Mouse (Mus musculus) hindbrain, embryonic 11.5 days (tissue): Measurements from ENCODE around the gene Adtrp. TPM values are rescaled to one million over a fixed set of nuclear protein-coding genes. Genes with fewer than 3 reads are reported as not detected.

Experiments used
- ATAC-seq: fragments of 200-750 bp; cut with Nextera tagmentation; 2 replicates; pipeline ENCODE4 v1.8.0; 2017; ENCODE audit warnings: mild to moderate bottlenecking, moderate TSS enrichment, moderate library complexity; ENCODE audit not compliant: low FRiP score
- DNase-seq: peaks from one replicate; pipeline ENCODE4 v3.0.0-alpha.2; 2015; ENCODE audit warnings: low spot score
- H3K27ac ChIP-seq: fragments of 300-500 bp; sonication (generic); 2 replicates; pipeline ENCODE4 v1.5.1; 2014; ENCODE audit warnings: mild to moderate bottlenecking, low read depth, low read length
- H3K27me3 ChIP-seq: fragments of 300-500 bp; sonication (generic); 2 replicates; pipeline ENCODE4 v1.6.1; 2014; ENCODE audit warnings: mild to moderate bottlenecking, low read length, moderate library complexity, mixed read lengths; ENCODE audit not compliant: control insufficient read depth, insufficient read depth
- H3K36me3 ChIP-seq: fragments of 300-500 bp; sonication (generic); 2 replicates; pipeline ENCODE4 v1.6.1; 2014; ENCODE audit warnings: mild to moderate bottlenecking, low read length, moderate library complexity, mixed read lengths; ENCODE audit not compliant: control insufficient read depth, insufficient read depth
- H3K4me1 ChIP-seq: fragments of 300-500 bp; sonication (generic); replicated peaks from 2 replicates; pipeline ENCODE4 v1.6.1; 2014; ENCODE audit warnings: low read length, mixed read lengths; ENCODE audit not compliant: control insufficient read depth, insufficient read depth
- H3K4me2 ChIP-seq: fragments of 300-500 bp; sonication (generic); replicated peaks from 2 replicates; pipeline ENCODE4 v1.6.1; 2014; ENCODE audit warnings: mild to moderate bottlenecking, low read depth, low read length
- H3K4me3 ChIP-seq: fragments of 300-500 bp; sonication (generic); 2 replicates; pipeline ENCODE4 v1.5.1; 2014; ENCODE audit warnings: low read depth, low read length
- H3K9ac ChIP-seq: fragments of 300-500 bp; sonication (generic); 2 replicates; pipeline ENCODE4 v1.6.1; 2014; ENCODE audit warnings: low read depth, low read length
- H3K9me3 ChIP-seq: fragments of 300-500 bp; sonication (generic); 2 replicates; pipeline ENCODE4 v1.6.1; 2016; ENCODE audit warnings: low read length; ENCODE audit not compliant: control insufficient read depth
- WGBS: fragments of 180-500 bp; shearing (Covaris S2); extraction: QIAGEN DNeasy Blood & Tissue Kit; methylation state at CpG from one replicate; pipeline ENCODE4 v1.1.7; 2014; 5-methylcytosine and 5-hydroxymethylcytosine counted together
- polyA plus RNA-seq: library from polyadenylated mRNA; unstranded; fragments of >200 nt; fragmentation: Nextera tagmentation; extraction: Ambion mirVana; gene quantifications from 2 replicates; pipeline ENCODE4 v1.2.1, GENCODE M21; 2014

Adtrp gene
- polyA plus RNA-seq, 1 experiment from 2014 or later: not detected

DNA sequence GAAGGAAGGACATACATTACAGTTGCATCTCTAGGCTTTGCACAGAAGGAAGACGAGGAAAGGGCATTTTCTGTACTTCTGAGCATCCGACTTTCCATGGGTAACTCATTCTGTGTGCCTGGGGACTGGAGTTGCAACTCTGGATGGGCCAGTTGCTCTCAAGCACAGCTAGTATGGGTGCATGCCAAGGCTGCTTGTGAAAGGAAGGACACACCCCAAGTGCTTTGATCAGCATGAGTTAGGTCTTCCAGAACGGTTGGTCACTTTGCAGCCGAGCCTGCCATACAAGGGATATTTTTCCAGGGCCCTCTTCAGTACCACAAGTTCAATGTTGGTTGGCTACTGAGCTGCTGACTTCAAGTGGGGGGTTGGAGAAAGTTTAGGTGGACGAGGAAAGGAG lies 968 bp downstream of the Adtrp start:
- H3K9ac ChIP-seq: no peak overlapping the region
- no peaks in the 10 kb centered on the region for H3K36me3 ChIP-seq
- H3K4me1 ChIP-seq: no peaks in the 10 kb centered on the region
- no peak overlapping the region for H3K4me2 ChIP-seq
- no peak overlapping the region for H3K4me3 ChIP-seq
- H3K27me3 ChIP-seq: no peaks in the 10 kb centered on the region
- no peak overlapping the region for H3K27ac ChIP-seq
- ATAC-seq (no peak), DNase-seq (no peak)
- no peaks in the 10 kb centered on the region for H3K9me3 ChIP-seq
- WGBS: 89% methylated on average over 5 of the region's 5 CpGs

DNA sequence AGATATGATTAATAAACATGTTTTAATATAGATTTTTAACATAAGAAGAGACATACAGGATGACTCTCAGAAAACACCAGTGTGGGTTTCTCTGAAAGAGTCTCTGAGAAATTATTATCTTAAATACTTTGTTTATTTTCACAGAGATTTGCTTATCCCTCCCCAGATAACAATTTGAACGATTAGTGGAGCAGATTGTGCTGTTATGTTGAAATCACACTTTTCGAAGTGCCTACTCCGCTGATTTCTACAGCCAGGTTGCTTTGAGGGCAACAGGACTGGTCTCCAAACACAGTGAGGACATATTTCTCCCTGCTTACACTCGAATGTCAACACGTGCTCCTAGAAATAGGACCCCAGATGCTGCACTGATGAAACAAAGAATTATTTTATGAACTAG lies 2.5 kb downstream of the Adtrp start:
- H3K9ac ChIP-seq: no peak overlapping the region
- H3K36me3 ChIP-seq: no peaks in the 10 kb centered on the region
- no peak overlapping the region for H3K27ac ChIP-seq
- ATAC-seq: no peak
- no peak overlapping the region for H3K4me3 ChIP-seq
- no peaks in the 10 kb centered on the region for H3K27me3 ChIP-seq
- H3K4me1 ChIP-seq: no peaks in the 10 kb centered on the region
- no peak overlapping the region for H3K4me2 ChIP-seq
- 92% methylated on average over 5 of the region's 5 CpGs for WGBS
- no peaks in the 10 kb centered on the region for H3K9me3 ChIP-seq
- DNase-seq: no peak

DNA sequence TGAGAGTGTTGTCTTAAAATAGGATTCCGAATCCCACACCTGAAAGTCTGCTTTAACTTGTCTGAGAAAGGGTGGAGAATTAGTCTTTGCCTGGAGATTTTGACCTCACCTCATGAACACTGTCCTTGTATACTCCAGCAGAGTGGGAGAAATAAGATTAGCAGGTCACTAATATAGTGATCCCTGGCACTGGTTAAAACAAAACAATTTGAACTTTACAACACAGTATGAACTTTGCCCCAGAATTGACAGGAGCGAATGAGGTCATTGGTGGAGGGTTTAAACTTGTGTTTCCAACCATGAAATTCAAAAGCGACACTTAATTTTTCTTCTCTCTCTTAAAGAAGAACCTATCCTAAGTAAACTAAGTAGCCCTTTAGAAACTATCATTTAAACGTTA lies 3.4 kb downstream of the Adtrp start:
- Histone ChIP-seq H3K4me1 (no peaks in the 10 kb centered on the region), H3K27me3 (no peaks in the 10 kb centered on the region), H3K4me3 (no peak overlapping the region), H3K9me3 (no peaks in the 10 kb centered on the region), H3K9ac (no peak overlapping the region), H3K36me3 (no peaks in the 10 kb centered on the region), H3K27ac (no peak overlapping the region), H3K4me2 (no peak overlapping the region)
- WGBS: 85% methylated on average over 4 of the region's 4 CpGs
- DNase-seq (no peak), ATAC-seq (no peak)

DNA sequence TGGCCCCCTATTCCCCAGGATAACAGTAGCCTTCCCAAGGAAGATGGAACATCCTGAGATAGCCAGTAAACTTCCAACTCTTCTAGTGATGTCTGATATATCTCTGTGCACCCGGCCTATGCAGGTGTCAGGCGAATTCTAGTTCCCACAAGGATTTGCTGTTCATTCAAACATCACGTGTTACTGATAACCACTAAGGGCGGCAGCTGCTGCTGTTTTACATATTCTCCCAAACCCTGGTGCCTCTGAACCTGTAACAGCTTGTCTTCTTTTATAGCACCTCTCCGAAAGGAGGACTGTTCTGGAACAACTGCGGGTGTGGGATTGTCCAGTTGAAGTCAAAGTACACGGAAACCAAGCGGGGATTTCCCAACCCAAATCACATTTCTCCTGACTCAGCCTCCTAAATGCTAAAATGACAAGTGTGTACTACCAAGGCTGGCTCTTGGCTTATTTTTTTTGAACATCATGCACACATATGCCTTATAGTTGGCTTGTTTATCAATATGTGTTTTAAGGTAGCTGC lies 13.8 kb downstream of the Adtrp start:
- ATAC-seq (no peak), DNase-seq (no peak)
- H3K36me3 ChIP-seq: no peaks in the 10 kb centered on the region
- H3K27me3 ChIP-seq: no peaks in the 10 kb centered on the region
- H3K4me3 ChIP-seq: no peak overlapping the region
- H3K9ac ChIP-seq: no peak overlapping the region
- H3K9me3 ChIP-seq: no peaks in the 10 kb centered on the region
- no peak overlapping the region for H3K27ac ChIP-seq
- H3K4me1 ChIP-seq: no peaks in the 10 kb centered on the region
- no peak overlapping the region for H3K4me2 ChIP-seq
- 95% methylated on average over 8 of the region's 8 CpGs for WGBS

DNA sequence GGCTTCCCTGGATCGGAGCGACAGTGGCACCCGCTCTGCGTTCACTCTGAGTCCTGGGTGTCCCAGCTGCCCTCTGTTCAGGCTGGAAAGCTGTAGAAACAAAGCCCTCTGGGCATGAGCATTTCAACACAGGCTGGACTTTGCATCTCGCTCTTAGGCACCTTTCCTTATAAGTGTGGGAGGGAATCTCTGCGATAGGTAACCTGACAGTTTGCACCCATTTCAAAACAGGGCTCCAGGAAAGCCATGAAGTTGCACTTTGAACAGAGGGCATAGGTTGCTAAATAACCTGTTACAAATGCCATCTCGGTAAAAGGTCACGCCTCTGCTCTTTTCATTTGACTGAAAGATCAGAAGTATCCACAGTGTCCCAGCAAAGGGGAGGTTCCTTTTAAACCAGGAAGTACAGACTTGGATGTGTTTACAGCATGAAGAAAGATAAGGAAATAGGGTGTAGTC lies 19.2 kb downstream of the Adtrp start:
- no peak overlapping the region for H3K4me3 ChIP-seq
- H3K4me2 ChIP-seq: no peak overlapping the region
- H3K36me3 ChIP-seq: no peaks in the 10 kb centered on the region
- 93% methylated on average over 8 of the region's 8 CpGs for WGBS
- DNase-seq (no peak), ATAC-seq (no peak)
- no peaks in the 10 kb centered on the region for H3K9me3 ChIP-seq
- H3K27ac ChIP-seq: no peak overlapping the region
- H3K9ac ChIP-seq: no peak overlapping the region
- H3K4me1 ChIP-seq: no peaks in the 10 kb centered on the region
- H3K27me3 ChIP-seq: no peaks in the 10 kb centered on the region

DNA sequence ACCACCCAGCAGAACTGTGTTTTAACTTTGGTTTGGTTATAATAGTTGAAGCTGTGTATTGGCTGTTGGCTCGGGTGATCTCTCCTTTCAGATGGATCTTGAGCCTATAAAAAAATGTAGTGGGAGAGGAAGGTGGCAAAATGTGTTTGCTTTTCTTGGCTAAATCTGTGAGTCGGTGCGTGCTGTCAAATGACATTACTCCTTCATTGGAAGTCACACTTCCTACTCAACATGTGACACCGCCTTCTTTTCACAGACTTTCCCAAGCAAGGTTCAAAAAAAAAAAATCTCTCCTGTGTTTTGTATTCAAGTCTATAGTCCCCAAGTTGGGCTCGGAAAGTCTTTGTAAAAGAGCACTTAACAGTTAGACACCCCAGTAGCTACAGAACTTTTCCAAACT lies 19.9 kb downstream of the Adtrp start:
- Histone ChIP-seq H3K9ac (no peak overlapping the region), H3K9me3 (no peaks in the 10 kb centered on the region), H3K4me3 (no peak overlapping the region), H3K4me1 (no peaks in the 10 kb centered on the region), H3K27ac (no peak overlapping the region), H3K27me3 (no peaks in the 10 kb centered on the region), H3K36me3 (no peaks in the 10 kb centered on the region), H3K4me2 (no peak overlapping the region)
- no peak for DNase-seq
- WGBS: 97% methylated on average over 5 of the region's 5 CpGs
- no peak for ATAC-seq

DNA sequence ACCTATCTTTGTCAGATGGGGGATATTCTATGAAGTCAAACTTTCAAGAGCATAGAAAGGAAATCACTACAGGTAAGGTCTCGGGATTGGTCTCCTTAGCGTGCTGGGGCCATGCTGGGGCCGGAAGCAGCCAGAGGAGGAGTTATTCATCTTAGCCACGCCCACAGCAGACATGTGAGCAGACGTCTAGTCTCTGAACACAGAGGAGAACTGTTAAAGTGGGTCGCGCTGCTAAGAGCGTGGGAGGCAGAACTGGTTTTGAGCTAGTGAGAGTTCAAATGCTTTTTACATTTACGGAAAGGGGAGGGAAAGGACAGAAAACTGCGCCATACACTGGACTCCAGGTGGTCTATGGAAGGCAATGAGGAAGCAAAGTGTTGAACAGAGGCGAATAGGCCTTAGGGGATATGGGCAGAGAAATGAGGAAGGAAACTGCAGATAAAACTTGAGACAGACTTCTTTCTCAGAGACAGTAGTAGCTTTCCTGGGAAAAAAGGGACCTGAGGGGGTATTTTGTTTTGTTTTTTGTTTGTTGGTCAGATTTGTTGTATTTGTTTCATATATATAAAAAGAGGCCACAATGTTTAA lies 22.0 kb downstream of the Adtrp start:
- H3K4me2 ChIP-seq: no peak overlapping the region
- WGBS: 74% methylated on average over 11 of the region's 11 CpGs
- no peaks in the 10 kb centered on the region for H3K27me3 ChIP-seq
- no peak overlapping the region for H3K27ac ChIP-seq
- no peak overlapping the region for H3K4me3 ChIP-seq
- ATAC-seq: no peak
- no peak overlapping the region for H3K9ac ChIP-seq
- DNase-seq: no peak
- H3K9me3 ChIP-seq: no peaks in the 10 kb centered on the region
- H3K36me3 ChIP-seq: no peaks in the 10 kb centered on the region
- H3K4me1 ChIP-seq: no peaks in the 10 kb centered on the region

DNA sequence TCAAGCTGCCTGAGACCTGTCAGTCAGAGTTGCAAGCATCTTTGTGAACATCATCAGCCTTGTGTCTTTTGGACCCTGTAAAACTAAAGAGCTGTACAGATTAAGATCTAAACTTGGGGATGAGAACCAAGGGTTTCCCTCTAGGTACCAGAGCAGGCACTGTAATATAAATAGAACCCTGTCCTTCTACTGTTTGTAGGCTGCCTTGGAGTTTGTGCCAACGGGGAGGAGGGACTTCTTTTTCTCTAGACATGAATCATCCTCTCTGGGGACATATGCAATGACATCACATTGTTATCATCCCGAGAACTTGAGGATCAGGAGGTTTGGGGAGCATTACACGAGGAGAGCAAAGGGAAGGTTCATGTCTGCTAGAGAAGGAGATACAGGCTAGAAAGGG lies 24.4 kb downstream of the Adtrp start:
- no peak overlapping the region for H3K4me3 ChIP-seq
- no peak overlapping the region for H3K9ac ChIP-seq
- DNase-seq (no peak), ATAC-seq (no peak)
- H3K4me2 ChIP-seq: no peak overlapping the region
- no peaks in the 10 kb centered on the region for H3K36me3 ChIP-seq
- H3K4me1 ChIP-seq: no peaks in the 10 kb centered on the region
- 84% methylated on average over 3 of the region's 3 CpGs for WGBS
- no peak overlapping the region for H3K27ac ChIP-seq
- H3K9me3 ChIP-seq: no peaks in the 10 kb centered on the region
- H3K27me3 ChIP-seq: no peaks in the 10 kb centered on the region

DNA sequence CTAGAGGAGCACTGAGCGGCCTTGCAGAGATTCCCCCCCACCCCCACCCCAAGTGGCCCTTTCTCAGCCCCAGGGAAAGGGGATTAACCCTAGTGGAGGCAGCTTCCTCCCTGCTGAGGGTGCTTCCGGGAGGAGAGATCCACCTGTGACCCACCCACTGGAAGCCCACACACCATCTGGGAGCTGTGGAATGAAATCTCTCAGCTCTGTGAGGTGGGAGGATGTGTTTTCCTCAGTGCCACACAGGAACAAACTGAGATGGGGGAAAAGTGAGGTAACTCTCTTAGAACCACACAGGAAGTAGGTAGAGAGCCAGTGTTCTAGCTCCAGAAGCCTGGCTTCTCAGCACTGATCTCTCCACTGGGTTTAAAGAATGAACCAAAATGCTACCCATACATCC lies 24.9 kb downstream of the Adtrp start:
- Histone ChIP-seq H3K4me2 (no peak overlapping the region), H3K9ac (no peak overlapping the region), H3K4me1 (no peaks in the 10 kb centered on the region), H3K9me3 (no peaks in the 10 kb centered on the region), H3K27ac (no peak overlapping the region), H3K4me3 (no peak overlapping the region), H3K27me3 (no peaks in the 10 kb centered on the region), H3K36me3 (no peaks in the 10 kb centered on the region)
- WGBS: 59% methylated on average over 2 of the region's 2 CpGs
- DNase-seq (no peak), ATAC-seq (no peak)
